Mouse (Mus musculus): ENCODE measurements around the gene 1700016D06Rik.

GRCm38 (mm10) chr8:11707701-11708100 lies 6.8 kb upstream of the 1700016D06Rik start:
- TF ChIP-seq CTCF (IDR thresholded peaks at IDR 0.05; ENCODE audit: control insufficient read depth, insufficient read depth, insufficient replicate concordance, low read depth, low read length) = no peak
- TF ChIP-seq POLR2A (IDR thresholded peaks at IDR 0.05; ENCODE audit: control insufficient read depth, low read depth, low read length) = no peak
